9 mouse cellular contexts compared by ENCODE assay signal in the genomic region with DNA sequence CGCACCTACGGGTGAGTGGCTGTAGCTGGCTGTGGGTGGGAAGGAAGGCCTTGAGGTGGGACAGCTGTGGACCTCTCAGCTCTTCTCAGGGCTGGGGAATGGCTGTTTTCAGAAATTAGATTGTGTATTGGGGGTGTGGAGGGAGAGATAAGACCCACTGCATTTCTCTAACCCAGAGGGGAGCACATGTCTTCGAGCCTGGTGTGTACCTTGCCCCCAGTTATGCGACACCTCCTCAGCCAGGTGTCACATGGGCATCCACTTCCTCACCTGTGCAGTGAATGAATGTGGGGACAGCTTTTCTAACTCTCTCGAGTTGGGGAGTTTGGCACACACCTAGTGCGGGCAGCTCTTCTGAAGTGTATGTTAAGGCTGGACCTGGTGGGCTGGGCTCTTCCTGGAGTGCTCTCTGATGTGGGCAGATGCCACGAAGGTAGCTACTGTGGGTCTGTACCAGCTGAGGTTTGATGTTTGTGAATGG. TPM values are rescaled to one million over a fixed set of nuclear protein-coding genes. Genes with fewer than 3 reads are reported as not detected.
DNase-seq lines count a peak whose midpoint lies in the region; ATAC-seq and TF ChIP-seq lines count a peak whose summit lies in the region.
"Had no signal": no experiment of that assay in that cellular context is flagged by ENCODE, and none has a peak within 500 bp of the region (broad histone marks: within the 10 kb centered on the region; RNA-seq: fewer than 3 reads in every experiment).

No protein-coding gene starts in this region.

- peaks cover 52% of the 10 kb centered on the region for H3K36me3 ChIP-seq in heart, embryonic 13.5 days
- no peaks in the 10 kb centered on the region for H3K36me3 ChIP-seq in midbrain, postnatal 0 days (ENCODE audit: insufficient read depth, low read length)

- DNase-seq in heart, postnatal 25 days (ENCODE audit: low spot score): no peak
- peak; percentile 78 for DNase-seq in induced T-regulatory cell, adult 2 months (ENCODE audit: low read depth)
- no peak for DNase-seq in midbrain, postnatal 0 days (ENCODE audit: low spot score)
- DNase-seq in urinary bladder, postnatal 36 days (ENCODE audit: low spot score in 2 of 2): no peak
- DNase-seq in left cerebral cortex, adult 2 months (ENCODE audit: extremely low spot score in 1 of 2, low spot score in 2 of 2): no peak
- no peak for DNase-seq in kidney, adult 8-10 months

- H3K27ac ChIP-seq in heart, embryonic 13.5 days (replicated peaks): peak overlapping the region; percentile 86
- no peak overlapping the region for H3K27ac ChIP-seq in cortical plate, adult 2 months (ENCODE audit: insufficient read depth, low read length)
- no peak overlapping the region for H3K27ac ChIP-seq in midbrain, postnatal 0 days (ENCODE audit: low read depth, low read length)
- no peak overlapping the region for H3K27ac ChIP-seq in left cerebral cortex, adult 2 months

- peak overlapping the region; percentile 93 for H3K4me3 ChIP-seq in heart, embryonic 13.5 days
- peak overlapping the region; percentile 69; the same call in 1 of the 2 replicates for H3K4me3 ChIP-seq in cortical plate, adult 2 months (ENCODE audit: insufficient read depth, low read length)
- H3K4me3 ChIP-seq in midbrain, postnatal 0 days (ENCODE audit: low read depth, low read length): peak overlapping the region; percentile 78; the same call in 1 of the 2 replicates
- H3K4me3 ChIP-seq in left cerebral cortex, adult 2 months: no peak overlapping the region

- peak overlapping the region; percentile 96 for H3K9ac ChIP-seq in heart, embryonic 13.5 days
- H3K9ac ChIP-seq in midbrain, postnatal 0 days (replicated peaks; ENCODE audit: low read length, poor library complexity, severe bottlenecking): no peak overlapping the region

- H3K9me3 ChIP-seq in heart, embryonic 13.5 days: no peaks in the 10 kb centered on the region
- no peaks in the 10 kb centered on the region for H3K9me3 ChIP-seq in midbrain, postnatal 0 days (ENCODE audit: low read length)

- TF ChIP-seq POLR2A in cortical plate, adult 2 months (IDR thresholded peaks at IDR 0.05; ENCODE audit: extremely low read depth, insufficient read depth, low read length): no peak

- WGBS in heart, embryonic 13.5 days: 52% methylated on average over 7 of the region's 7 CpGs
- 86% methylated on average over 7 of the region's 7 CpGs for WGBS in midbrain, postnatal 0 days

- peak overlapping the region; percentile 76 for H3K4me2 ChIP-seq in heart, embryonic 13.5 days
- H3K4me2 ChIP-seq in midbrain, postnatal 0 days (ENCODE audit: low read depth, low read length, poor library complexity, severe bottlenecking): peak overlapping the region; percentile 88

- peaks cover 92% of the 10 kb centered on the region for H3K4me1 ChIP-seq in heart, embryonic 13.5 days
- H3K4me1 ChIP-seq in cortical plate, adult 2 months (ENCODE audit: control insufficient read depth, insufficient read depth, low read length): no peaks in the 10 kb centered on the region
- H3K4me1 ChIP-seq in midbrain, postnatal 0 days (ENCODE audit: insufficient read depth, low read length): peaks cover 14% of the 10 kb centered on the region; the same call in 1 of the 2 replicates

- no peak for ATAC-seq in heart, embryonic 13.5 days (ENCODE audit: extremely low read depth, insufficient number of reproducible peaks, low FRiP score, low TSS enrichment)
- ATAC-seq in midbrain, postnatal 0 days (ENCODE audit: low FRiP score): no peak
- ATAC-seq: Patski had no signal

- H3K27me3 ChIP-seq in heart, embryonic 13.5 days (replicated peaks): peaks cover 11% of the 10 kb centered on the region
- H3K27me3 ChIP-seq in midbrain, postnatal 0 days (ENCODE audit: insufficient read depth, low read length): peaks cover 23% of the 10 kb centered on the region
- H3K27me3 ChIP-seq: Patski had no signal

- no peak for TF ChIP-seq CTCF in cortical plate, adult 2 months (IDR thresholded peaks at IDR 0.05; ENCODE audit: extremely low read depth, insufficient read depth, low read length)
- no peak for TF ChIP-seq CTCF in midbrain, postnatal 0 days (IDR thresholded peaks at IDR 0.05)
- no peak for TF ChIP-seq CTCF in left cerebral cortex, adult 2 months (IDR thresholded peaks at IDR 0.05)

- intact Hi-C loops in heart, postnatal 25 days (cut with DNase I): loop anchor here (10.0 kb wide), 1 partner anchor 61 kb away; no protein-coding TSS in a partner anchor
- intact Hi-C loops in left cerebral cortex, adult 2 months (cut with DNase I): loop anchor here (5.0 kb wide), 1 partner anchor 149 kb away; no protein-coding TSS in a partner anchor

RNA-seq across cellular contexts. Expression of a gene that starts 3.1 kb away (rescaled TPM):
- polyA plus RNA-seq in heart, embryonic 13.5 days (2015; fragmentation: Nextera tagmentation; extraction: Ambion mirVana): 116 and 121 TPM in 2 replicates
- 100 to 1,000 TPM; 167 to 223 TPM for total RNA-seq in heart, postnatal 25 days (2021)
- 5.2 and 5.9 TPM in 2 replicates for polyA plus RNA-seq in cortical plate, adult 2 months (2012; rRNA removed)
- 7.6 and 8.4 TPM in 2 replicates for total RNA-seq in midbrain, postnatal 0 days (2014; rRNA removed)
- polyA plus RNA-seq in midbrain, postnatal 0 days (2015; fragmentation: Nextera tagmentation; extraction: Ambion mirVana): 7.3 and 7.4 TPM in 2 replicates
- 1 to 10 TPM; 3.5 to 4.7 TPM for total RNA-seq in left cerebral cortex, adult 2 months (2021)

RNA-seq across cellular contexts. Expression of a gene that starts 23.5 kb away (rescaled TPM):
- 94.7 and 106 TPM in 2 replicates for polyA plus RNA-seq in heart, embryonic 13.5 days (2015; fragmentation: Nextera tagmentation; extraction: Ambion mirVana)
- total RNA-seq in heart, postnatal 25 days (2021): 10 to 100 TPM; 24.4 to 25.3 TPM
- polyA plus RNA-seq in cortical plate, adult 2 months (2012; rRNA removed): 68.4 and 79.6 TPM in 2 replicates
- 93.8 and 98.3 TPM in 2 replicates for total RNA-seq in midbrain, postnatal 0 days (2014; rRNA removed)
- polyA plus RNA-seq in midbrain, postnatal 0 days (2015; fragmentation: Nextera tagmentation; extraction: Ambion mirVana): 127 and 130 TPM in 2 replicates
- total RNA-seq in left cerebral cortex, adult 2 months (2021): 10 to 100 TPM; 55.8 to 61.1 TPM

RNA-seq across cellular contexts. Expression of a gene that starts 45.9 kb away (rescaled TPM):
- polyA plus RNA-seq in heart, embryonic 13.5 days (2015; fragmentation: Nextera tagmentation; extraction: Ambion mirVana): 0.11 and 0.23 TPM in 2 replicates
- not detected for total RNA-seq in heart, postnatal 25 days (2021)
- polyA plus RNA-seq in cortical plate, adult 2 months (2012; rRNA removed): 0.36 and 0.67 TPM in 2 replicates
- 1.7 and 2.8 TPM in 2 replicates for total RNA-seq in midbrain, postnatal 0 days (2014; rRNA removed)
- 1.1 and 1.6 TPM in 2 replicates for polyA plus RNA-seq in midbrain, postnatal 0 days (2015; fragmentation: Nextera tagmentation; extraction: Ambion mirVana)
- under 1 TPM; 0.30 to 0.86 TPM for total RNA-seq in left cerebral cortex, adult 2 months (2021)

Comparison
In these comparisons a context has a peak if more than half of its experiments do, and no peak if none do; other contexts are left out.
1. RNA of a gene that starts 3.1 kb away (total RNA-seq): 167 to 223 TPM in heart, postnatal 25 days; 7.6 to 8.4 TPM in midbrain, postnatal 0 days and 3.5 to 4.7 TPM in left cerebral cortex, adult 2 months; every median in the first group is over 10 times any median in the second.